Mouse (Mus musculus) megakaryocyte, embryonic 14.5 days (primary cell): ENCODE results near the gene Pdzd9. TPM values are rescaled to one million over a fixed set of nuclear protein-coding genes. Genes with fewer than 3 reads are reported as not detected.

Source experiments
- H3K27me3 ChIP-seq: replicated peaks from 2 replicates; pipeline ENCODE3; 2012; ENCODE audit warnings: inconsistent platforms
- H3K36me3 ChIP-seq: replicated peaks from 2 replicates; pipeline ENCODE3; 2012; ENCODE audit warnings: low read length, inconsistent platforms, mixed read lengths
- H3K4me1 ChIP-seq: 2 replicates; pipeline ENCODE4 v1.6.1; 2012; ENCODE audit warnings: inconsistent platforms
- H3K4me3 ChIP-seq: replicated peaks from 2 replicates; pipeline ENCODE3; 2012; ENCODE audit warnings: moderate library complexity, mild to moderate bottlenecking, inconsistent platforms
- H3K9me3 ChIP-seq: 2 replicates; pipeline ENCODE4 v1.6.1; 2012; ENCODE audit warnings: inconsistent platforms
- FLI1 ChIP-seq: IDR thresholded peaks from 2 replicates; pipeline ENCODE4 v1.6.1; 2012; ENCODE audit warnings: low read length, inconsistent platforms, mixed read lengths
- GATA1 ChIP-seq: IDR thresholded peaks from 3 replicates; pipeline ENCODE4 v1.6.1; 2012; ENCODE audit warnings: mixed read lengths, low read length, inconsistent platforms, borderline replicate concordance
- polyA plus RNA-seq: library from polyadenylated mRNA; stranded (reverse); fragments of >175 nt; gene quantifications from 2 replicates; pipeline ENCODE4 v1.2.3, GENCODE M21; 2012; ENCODE audit warnings: low replicate concordance; ENCODE audit not compliant: insufficient read depth

The Pdzd9 gene
- polyA plus RNA-seq, 1 experiment = not detected

- peaks cover 2% of the 10 kb centered on the region for H3K4me1 ChIP-seq
- H3K27me3 ChIP-seq = no peaks in the 10 kb centered on the region
- H3K4me3 ChIP-seq = no peak overlapping the region
- H3K36me3 ChIP-seq = peaks cover 99% of the 10 kb centered on the region
- no peak for TF ChIP-seq GATA1
- no peak for TF ChIP-seq FLI1
- H3K9me3 ChIP-seq = no peaks in the 10 kb centered on the region
Observed at GRCm38 (mm10) chr7:120643217-120643616, 26.9 kb downstream of the Pdzd9 start.

- Histone ChIP-seq H3K27me3 (no peaks in the 10 kb centered on the region), H3K9me3 (no peaks in the 10 kb centered on the region), H3K36me3 (peaks cover 36% of the 10 kb centered on the region), H3K4me3 (peak overlapping the region; percentile 99), H3K4me1 (peaks cover 33% of the 10 kb centered on the region)
- TF ChIP-seq FLI1 (no peak), GATA1 (no peak)
Observed at GRCm38 (mm10) chr7:120635821-120636220, 34.3 kb downstream of the Pdzd9 start.

DNA sequence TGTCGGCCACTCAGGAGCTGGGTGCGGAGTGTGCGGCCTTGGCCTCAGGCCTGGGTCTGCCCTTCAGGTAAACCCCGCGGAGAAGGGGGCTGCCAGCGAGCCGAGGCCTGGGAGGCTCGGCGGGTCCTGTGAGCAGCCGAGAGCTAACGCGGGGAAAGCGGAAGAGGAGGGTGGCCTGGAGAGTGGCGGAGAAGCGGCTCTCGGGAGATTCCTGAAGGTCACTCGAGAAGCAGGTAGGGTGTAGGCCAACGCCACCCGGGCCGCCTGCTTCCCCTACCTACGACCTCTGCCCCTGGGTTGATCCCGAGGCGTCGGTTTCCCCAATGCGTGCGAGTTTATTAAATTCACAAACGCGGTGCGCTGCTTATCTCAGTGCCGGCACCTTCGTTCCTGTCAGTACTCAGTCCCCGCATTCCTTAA is 34.8 kb downstream of the Pdzd9 start:
- H3K27me3 ChIP-seq = no peaks in the 10 kb centered on the region
- TF ChIP-seq GATA1 (no peak), FLI1 (no peak)
- peak overlapping the region; percentile 99 for H3K4me3 ChIP-seq

GRCm38 (mm10) chr7:120634711-120635361 is 35.3 kb downstream of the Pdzd9 start, which contains the start of gene Uqcrc2:
Gene Uqcrc2 (plus strand): TSS chr7:120635176.
- Histone ChIP-seq H3K4me1 (peaks cover 33% of the 10 kb centered on the region), H3K27me3 (no peaks in the 10 kb centered on the region), H3K36me3 (peaks cover 26% of the 10 kb centered on the region), H3K4me3 (peak within 1 kb of the TSS; percentile 99), H3K9me3 (no peaks in the 10 kb centered on the region)
- TF ChIP-seq GATA1 (no peak), FLI1 (no peak)

More for the DNA sequence above, 34.8 kb downstream of the Pdzd9 start:
- peaks cover 31% of the 10 kb centered on the region for H3K36me3 ChIP-seq
- no peaks in the 10 kb centered on the region for H3K9me3 ChIP-seq
- H3K4me1 ChIP-seq = peaks cover 33% of the 10 kb centered on the region

DNA sequence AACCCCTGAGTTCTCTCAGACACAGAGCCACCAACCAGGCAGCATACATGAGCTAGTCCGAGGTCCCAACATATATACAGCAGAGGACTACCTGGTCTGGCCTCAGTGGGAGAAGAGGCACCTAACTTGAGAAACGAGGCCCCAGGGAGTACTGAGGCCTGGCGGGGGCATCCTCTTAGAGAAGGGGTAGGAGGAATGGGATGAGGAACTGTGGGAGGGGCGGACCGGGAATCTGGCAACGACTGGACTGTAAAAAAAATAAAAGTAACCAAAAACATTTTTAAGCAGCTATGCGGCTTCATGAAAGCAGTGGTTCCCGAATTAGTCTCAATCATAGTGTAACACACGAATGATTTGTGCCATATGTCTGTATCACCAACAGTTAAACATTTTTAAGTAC is 35.8 kb downstream of the Pdzd9 start:
- H3K36me3 ChIP-seq = peaks cover 21% of the 10 kb centered on the region
- peaks cover 33% of the 10 kb centered on the region for H3K4me1 ChIP-seq
- H3K27me3 ChIP-seq = no peaks in the 10 kb centered on the region
- peak overlapping the region; percentile 99 for H3K4me3 ChIP-seq
- TF ChIP-seq GATA1 (no peak), FLI1 (no peak)
- no peaks in the 10 kb centered on the region for H3K9me3 ChIP-seq

- TF ChIP-seq FLI1 = no peak
- no peak for TF ChIP-seq GATA1
- peaks cover 5% of the 10 kb centered on the region for H3K27me3 ChIP-seq
Observed at GRCm38 (mm10) chr7:120632518-120632917, 37.6 kb downstream of the Pdzd9 start.

GRCm38 (mm10) chr7:120620841-120621240 is 49.3 kb downstream of the Pdzd9 start:
- no peak overlapping the region for H3K4me3 ChIP-seq
- peaks cover 7% of the 10 kb centered on the region for H3K27me3 ChIP-seq
- TF ChIP-seq FLI1 (no peak), GATA1 (no peak)
- H3K36me3 ChIP-seq = no peaks in the 10 kb centered on the region
- H3K4me1 ChIP-seq = no peaks in the 10 kb centered on the region
- peaks cover 7% of the 10 kb centered on the region for H3K9me3 ChIP-seq

More at GRCm38 (mm10) chr7:120632518-120632917, 37.6 kb downstream of the Pdzd9 start:
- no peak overlapping the region for H3K4me3 ChIP-seq
- H3K9me3 ChIP-seq = no peaks in the 10 kb centered on the region
- peaks cover 3% of the 10 kb centered on the region for H3K36me3 ChIP-seq
- peaks cover 24% of the 10 kb centered on the region for H3K4me1 ChIP-seq

GRCm38 (mm10) chr7:120620075-120620771 is 49.9 kb downstream of the Pdzd9 start:
- H3K4me3 ChIP-seq = no peak overlapping the region
- H3K36me3 ChIP-seq = no peaks in the 10 kb centered on the region
- H3K27me3 ChIP-seq = peaks cover 7% of the 10 kb centered on the region
- peaks cover 7% of the 10 kb centered on the region for H3K9me3 ChIP-seq
- TF ChIP-seq FLI1 (no peak), GATA1 (no peak)
- H3K4me1 ChIP-seq = no peaks in the 10 kb centered on the region

Other genes starting within 250 kb of the Pdzd9 start
- 5.1 TPM in 1 of 2 replicates, not detected in the other for gene Uqcrc2, start 35.2 kb downstream of the Pdzd9 start, polyA plus RNA-seq
- 19.4 and 23.8 TPM in 2 replicates for gene Mosmo, start 7.3 kb upstream of the Pdzd9 start, polyA plus RNA-seq
- not detected in 2 replicates for gene Vwa3a, start 69.0 kb upstream of the Pdzd9 start, polyA plus RNA-seq
- not detected in 2 replicates for gene Gm5737, start 142.0 kb upstream of the Pdzd9 start, polyA plus RNA-seq
- gene Eef2k, start 172.5 kb upstream of the Pdzd9 start, polyA plus RNA-seq = 5.4 and 42.9 TPM in 2 replicates
- gene Polr3e, start 247.4 kb upstream of the Pdzd9 start, polyA plus RNA-seq = 5.0 and 8.9 TPM in 2 replicates